Mouse (Mus musculus) E14TG2a.4 (cell line): Measurements from ENCODE around the gene Gm28845.

Experiments used
- CTCF ChIP-seq: conservative IDR thresholded peaks from 2 replicates; pipeline ENCODE4 v1.5.1; 2014; ENCODE audit warnings: low read length
- NANOG ChIP-seq: IDR thresholded peaks from 2 replicates; pipeline ENCODE4 v1.6.1; 2014; ENCODE audit warnings: borderline replicate concordance, low read length, mixed read lengths

- no peak for TF ChIP-seq CTCF
- no peak for TF ChIP-seq NANOG
Observed at GRCm38 (mm10) chr1:65144783-65145182, 25.4 kb upstream of the Gm28845 start.
